Mouse (Mus musculus) frontal cortex, postnatal 25 days (tissue): ENCODE data around the gene Gm20772.
"Not testable (repeated sequence)": the region's sequence is repeated elsewhere in the genome, so short reads cannot be mapped to it uniquely, and the experiment has no call there.

Experiments
- DNase-seq, 2 experiments: peaks; one replicate each; pipeline ENCODE4 v3.0.0; 2022; ENCODE audit warnings: low spot score in 2 of 2

The Gm20772 gene

GRCm38 (mm10) chrY:17874441-17874840 lies at the start of gene Gm20772, which contains the start of gene Gm20831:
Gene Gm20772 (plus strand): TSS chrY:17874741.
Gene Gm20831 (plus strand): TSS chrY:17874741.
- not testable (repeated sequence) for DNase-seq

DNA sequence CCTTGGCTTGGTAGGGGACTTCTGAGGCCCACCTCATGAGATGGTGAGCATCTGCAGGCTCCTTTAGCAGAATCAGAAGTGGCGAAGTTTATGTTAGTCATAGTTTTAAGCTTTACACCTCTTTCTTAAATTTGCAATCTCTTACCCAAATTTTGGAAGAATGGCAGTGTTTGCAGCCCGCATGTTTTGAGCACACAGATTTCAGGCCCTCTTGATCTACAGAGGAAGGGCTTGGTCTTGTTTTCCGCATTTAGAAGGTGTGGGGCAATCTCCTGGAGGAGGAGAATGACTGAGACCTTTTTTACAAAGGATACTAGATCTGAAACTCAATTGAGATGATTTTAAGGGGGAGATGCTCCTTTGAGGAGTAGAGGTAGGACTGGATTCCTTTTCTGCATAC lies 28.4 kb upstream of the Gm20772 start, which contains the start of gene Gm21904:
TSS of gene Gm21904 (minus strand) at position 101 of the 400 bp plus-strand sequence.
- DNase-seq, result not testable (repeated sequence)
